Mouse (Mus musculus) heart, adult 9 months (tissue): Measurements from ENCODE around the gene Hoxb4.

Experiments used
- DNase-seq, 2 experiments: peaks; one replicate each; pipeline ENCODE4 v3.0.0; 2022; ENCODE audit warnings: low spot score in 2 of 2

Hoxb4 gene

DNA sequence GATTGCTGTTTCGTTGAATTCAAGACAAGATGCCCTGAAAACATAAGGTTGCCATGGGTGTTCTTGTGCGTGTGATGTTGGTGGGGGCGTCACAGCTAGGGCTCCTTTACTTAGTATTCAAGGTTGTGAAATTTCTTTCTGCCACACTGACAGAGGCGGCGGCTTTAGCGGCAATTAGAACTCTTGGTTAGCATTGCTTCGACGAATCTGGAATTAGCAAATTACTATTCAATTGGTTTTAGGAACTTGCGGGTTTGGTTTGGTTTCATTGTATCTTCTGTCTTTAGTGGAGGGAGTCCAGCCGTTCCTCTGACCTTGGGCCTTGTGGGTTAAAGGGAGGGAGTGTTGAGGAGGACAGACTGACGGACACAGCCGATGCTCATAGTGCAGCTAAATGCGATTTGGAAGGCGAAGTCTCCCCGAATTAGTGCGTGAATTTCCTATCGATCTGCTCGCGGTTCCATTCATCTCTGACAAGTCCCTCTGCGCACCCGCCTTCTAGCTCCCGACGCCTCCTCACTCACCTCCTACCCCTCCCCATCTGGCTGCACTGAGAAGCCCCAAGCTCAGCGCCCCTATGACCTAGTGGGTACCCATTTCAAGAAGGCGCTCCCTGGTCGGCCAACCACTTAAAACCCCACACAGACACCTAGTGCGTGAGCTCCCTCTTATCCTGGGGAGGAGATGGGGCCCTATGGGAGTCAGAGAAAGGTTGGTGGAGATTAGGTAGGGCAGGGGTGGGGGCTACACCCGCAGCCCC lies at the start of gene Hoxb4:
Gene Hoxb4 (plus strand): TSS at position 660 of the 760 bp plus-strand sequence.
- no peak for DNase-seq

- no peak for DNase-seq
These were observed 48.2 kb upstream of the Hoxb4 start for GRCm38 (mm10) chr11:96269869-96270268.

DNA sequence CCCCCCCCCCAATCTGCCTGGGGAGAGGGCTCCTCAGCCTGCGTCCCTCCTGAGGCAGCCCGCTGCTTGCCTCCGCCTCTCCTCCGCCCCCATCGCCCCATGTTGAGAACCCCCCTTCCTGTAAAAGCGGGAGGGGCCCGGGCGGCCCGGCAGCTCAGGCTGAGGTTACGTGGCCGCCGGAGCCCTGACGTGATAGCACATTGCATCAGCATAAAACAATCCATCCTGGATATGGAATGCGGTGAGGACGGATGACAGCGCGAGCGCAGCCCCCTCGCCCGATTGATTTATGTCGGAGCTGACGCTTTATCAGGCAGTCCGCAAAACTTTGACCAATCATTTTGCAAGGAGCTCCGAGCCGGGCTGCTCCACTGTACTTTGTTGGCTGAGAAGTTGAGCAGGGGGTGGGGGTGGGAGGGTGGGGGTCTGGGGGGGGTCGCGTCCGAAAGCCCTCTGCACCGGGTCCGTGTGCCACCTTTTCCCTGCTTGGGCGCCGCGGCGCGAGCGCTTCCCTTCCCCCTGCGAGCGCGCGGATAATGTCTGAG lies 47.0 kb upstream of the Hoxb4 start, which contains the start of gene Hoxb9:
Gene Hoxb9 (plus strand): TSS at position 462 of the 545 bp plus-strand sequence.
- DNase-seq: no peak

DNA sequence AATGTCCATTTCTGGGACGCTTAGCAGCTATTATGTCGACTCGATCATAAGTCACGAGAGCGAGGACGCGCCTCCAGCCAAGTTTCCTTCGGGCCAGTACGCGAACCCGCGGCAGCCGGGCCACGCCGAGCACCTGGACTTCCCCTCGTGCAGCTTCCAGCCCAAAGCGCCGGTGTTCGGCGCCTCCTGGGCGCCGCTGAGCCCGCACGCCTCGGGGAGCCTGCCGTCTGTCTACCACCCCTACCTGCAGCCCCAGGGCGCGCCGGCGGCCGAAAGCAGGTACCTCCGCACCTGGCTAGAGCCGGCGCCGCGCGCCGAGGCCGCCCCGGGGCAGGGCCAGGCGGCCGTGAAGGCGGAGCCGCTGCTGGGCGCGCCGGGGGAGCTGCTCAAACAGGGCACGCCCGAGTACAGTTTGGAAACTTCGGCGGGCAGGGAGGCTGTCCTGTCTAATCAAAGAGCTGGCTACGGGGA lies 46.5 kb upstream of the Hoxb4 start:
- DNase-seq: no peak

- no peak for DNase-seq
These were observed 45.8 kb upstream of the Hoxb4 start for GRCm38 (mm10) chr11:96272024-96272921.

GRCm38 (mm10) chr11:96274428-96274827 lies 43.6 kb upstream of the Hoxb4 start:
- no peak for DNase-seq

DNA sequence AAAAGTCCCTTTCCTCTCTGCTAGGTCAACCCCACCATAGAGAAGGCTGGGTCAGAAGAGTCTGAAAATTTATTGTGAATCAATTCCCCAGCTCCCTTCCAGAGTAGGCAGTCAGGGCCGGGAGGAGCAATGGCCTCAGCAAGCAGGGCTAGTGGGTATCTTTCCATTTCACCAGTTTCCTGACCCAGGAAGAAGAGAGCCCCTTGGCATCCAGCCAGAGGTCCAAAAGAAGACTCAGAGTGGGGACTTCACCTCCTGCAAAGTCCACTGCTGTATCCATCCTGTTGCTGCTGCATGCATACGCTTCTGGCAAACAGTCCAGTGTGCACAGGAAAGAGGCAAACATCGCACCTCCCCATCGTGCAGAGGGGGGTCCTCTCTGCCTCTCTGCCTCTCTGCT lies 42.2 kb upstream of the Hoxb4 start:
- DNase-seq: no peak

GRCm38 (mm10) chr11:96277151-96278044 lies 40.7 kb upstream of the Hoxb4 start:
- DNase-seq: no peak

DNA sequence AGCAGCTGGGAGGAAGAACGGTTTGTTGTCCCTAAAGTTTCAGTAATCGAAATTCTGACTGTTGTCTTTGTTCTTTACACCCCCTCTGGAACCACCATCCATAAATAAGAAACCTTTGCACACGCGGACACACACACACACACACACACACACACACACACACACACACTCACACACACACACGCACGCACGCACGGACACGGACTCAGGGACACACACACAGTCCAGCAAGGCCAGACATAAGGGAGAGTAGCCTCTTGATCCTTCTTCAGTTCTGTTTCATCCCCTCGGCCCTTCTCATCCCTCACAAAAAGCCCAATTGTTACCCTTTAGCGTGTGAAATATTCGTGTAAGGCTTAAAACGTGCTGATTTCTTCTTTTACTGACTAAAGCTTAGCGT lies 39.7 kb upstream of the Hoxb4 start:
- DNase-seq: no peak

- peak; percentile 39 to 76 for DNase-seq
These were observed 39.3 kb upstream of the Hoxb4 start for GRCm38 (mm10) chr11:96278773-96279172.

GRCm38 (mm10) chr11:96279421-96280233 lies 38.4 kb upstream of the Hoxb4 start:
- no peak for DNase-seq

DNA sequence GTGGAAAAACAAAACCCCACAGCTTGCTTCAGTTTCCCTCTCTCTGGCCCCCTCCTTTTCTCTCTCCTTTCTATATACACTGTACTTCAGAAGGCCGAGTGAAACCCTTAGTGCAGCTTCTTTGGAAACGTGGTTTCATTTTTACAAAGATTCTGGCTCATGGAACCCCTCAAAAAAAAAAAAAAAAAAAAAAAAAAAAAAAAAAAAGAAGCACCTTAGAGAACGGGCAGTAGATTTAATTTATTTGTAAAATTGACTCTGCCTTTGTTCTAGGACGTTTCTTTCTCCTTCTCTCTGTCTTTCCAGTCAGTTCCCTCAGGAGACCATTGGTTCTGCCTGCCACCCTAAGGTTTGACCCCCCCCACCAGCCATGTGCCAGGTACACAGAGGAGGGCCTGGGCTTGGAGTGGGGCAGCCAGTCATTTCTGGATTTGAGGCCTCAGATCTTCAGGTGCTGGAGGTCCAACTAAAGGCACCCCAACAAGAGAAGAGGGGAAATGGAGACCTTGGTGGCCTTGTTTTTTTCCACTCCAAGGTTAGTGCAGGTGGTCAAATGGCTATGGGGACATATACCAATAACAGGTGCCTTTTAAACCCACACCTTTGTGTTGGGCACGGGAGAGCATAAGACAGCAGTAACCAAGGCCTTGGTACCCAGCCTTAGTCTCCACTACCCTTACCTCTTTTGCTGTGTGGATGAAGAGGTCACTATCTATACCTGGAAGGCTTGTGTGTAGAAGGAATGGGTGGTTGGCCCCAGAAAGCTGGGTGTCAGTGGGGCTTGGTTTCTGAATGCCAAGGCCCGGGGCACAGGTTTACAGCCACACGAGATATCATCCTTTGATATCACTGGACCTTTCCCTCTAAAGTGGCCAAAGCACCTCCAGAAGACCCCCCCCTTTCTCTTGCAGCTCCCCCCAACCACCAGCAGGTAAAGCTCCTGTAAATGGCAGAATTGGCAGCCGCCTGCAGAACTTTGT lies 37.4 kb upstream of the Hoxb4 start:
- DNase-seq: no peak

DNA sequence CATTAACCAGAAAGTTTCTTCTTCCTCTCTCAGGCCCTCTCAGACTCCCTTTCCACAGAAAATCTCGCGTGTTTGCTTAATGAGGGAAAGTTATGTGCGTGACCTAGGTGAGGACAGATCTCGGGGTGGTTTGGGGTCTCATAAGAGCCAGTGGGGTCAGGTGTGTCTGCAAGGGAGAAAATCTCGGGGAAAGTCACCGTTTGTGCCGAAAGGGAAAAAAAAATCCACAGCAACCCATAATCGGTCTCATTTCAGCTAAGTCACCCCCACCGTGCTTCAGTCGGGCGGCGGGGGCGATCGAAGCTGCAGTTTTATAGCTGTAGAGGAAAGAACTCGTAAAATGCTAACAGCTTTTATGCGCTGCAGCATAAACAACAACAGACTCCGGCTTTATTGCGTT lies 36.7 kb upstream of the Hoxb4 start:
- DNase-seq: no peak

DNA sequence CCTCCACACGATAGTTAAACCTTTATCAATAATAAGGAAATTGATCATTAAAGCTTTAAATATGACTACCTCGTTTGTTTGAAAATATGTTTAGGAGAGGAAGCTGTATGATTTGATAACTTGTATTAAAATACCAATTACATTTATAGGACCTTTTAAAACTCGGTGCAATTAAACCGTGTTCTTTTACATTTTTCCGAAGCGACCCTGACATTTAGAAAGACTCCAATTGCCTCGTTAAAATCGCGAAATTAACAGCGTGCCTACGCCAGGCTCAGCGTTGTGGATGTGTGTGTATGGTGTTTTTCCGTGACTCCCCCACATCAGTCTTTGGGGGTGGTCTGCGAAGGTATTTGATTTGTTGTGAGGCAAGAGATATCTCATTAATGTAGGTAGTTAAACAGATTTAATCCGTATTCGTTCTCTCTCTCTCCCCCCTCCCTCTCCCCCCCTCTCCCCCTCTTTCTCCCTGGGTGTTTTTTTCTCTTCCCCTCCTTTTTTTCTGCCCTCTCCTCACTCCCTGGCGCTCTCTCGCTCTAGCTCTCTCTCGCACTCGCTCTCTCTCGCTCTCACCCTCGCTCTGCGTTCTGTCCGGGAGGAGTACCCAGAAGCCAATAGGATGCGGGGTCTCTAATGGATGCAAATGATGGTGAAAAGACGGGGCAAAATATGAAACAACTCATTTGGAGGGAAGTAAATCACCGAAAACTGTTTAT lies 36.1 kb upstream of the Hoxb4 start, which contains the start of gene Hoxb8:
Gene Hoxb8 (plus strand): TSS at position 51 of the 716 bp plus-strand sequence.
- no peak for DNase-seq

- no peak for DNase-seq
These were observed 35.2 kb upstream of the Hoxb4 start for GRCm38 (mm10) chr11:96282795-96283430.

DNA sequence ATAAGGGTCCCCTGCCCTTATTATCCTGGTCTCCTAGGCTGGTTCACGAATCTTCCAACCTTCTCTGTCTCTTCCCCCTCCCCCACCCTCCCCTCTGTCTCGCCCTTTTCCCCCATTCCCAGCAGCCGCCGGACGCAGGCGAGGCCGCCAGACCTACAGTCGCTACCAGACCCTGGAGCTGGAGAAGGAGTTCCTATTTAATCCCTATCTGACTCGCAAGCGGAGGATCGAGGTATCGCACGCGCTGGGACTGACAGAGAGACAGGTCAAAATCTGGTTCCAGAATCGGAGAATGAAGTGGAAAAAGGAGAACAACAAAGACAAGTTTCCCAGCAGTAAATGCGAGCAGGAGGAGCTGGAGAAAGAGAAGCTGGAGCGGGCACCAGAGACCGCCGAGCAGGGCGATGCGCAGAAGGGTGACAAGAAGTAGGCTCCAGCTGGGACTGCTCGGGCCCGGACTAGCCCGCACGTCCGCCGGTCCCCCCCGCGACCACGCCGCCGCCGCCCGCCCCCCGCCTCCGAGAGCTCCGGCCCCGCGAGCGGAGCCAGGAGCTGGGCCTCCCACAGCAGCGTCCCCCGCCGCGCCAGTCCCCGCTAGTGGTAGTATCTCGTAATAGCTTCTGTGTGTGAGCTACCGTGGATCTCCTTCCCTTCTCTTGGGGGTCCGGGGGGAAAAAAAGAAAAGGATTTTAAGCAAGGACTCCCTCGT lies 33.9 kb upstream of the Hoxb4 start:
- DNase-seq: no peak
